Mouse (Mus musculus) CD4-positive, CD25-positive, alpha-beta regulatory T cell, adult 2 months (primary cell): ENCODE measurements around the gene Pramel6.
"Not testable (repeated sequence)": the region's sequence is repeated elsewhere in the genome, so short reads cannot be mapped to it uniquely, and the experiment has no call there.

ENCODE experiments used
- DNase-seq: peaks from one replicate; pipeline ENCODE4 v3.0.0-alpha.2; 2012; ENCODE audit warnings: low read depth, low spot score

Gene Pramel6

DNA sequence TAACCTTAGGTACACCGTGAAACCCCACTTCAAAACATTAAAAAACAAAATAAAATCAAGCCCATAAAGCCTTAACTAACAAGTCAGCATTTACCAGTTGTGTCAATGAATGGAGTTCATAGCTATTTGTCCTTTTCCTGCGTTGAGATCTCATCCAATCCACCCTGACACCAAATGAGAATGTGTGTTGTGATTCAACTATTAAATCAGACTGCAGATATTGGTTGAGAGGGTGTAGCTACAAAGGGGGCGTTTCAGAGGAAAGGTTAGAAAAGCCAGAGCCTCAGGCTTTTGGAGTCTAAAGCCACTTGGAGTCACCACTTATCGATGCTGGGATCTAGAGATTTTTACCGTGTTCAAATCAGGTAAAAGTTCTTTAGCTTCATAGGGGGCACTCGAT is at the start of gene Pramel6:
Gene Pramel6 (plus strand): TSS at position 301 of the 400 bp plus-strand sequence.
- DNase-seq: no peak

DNA sequence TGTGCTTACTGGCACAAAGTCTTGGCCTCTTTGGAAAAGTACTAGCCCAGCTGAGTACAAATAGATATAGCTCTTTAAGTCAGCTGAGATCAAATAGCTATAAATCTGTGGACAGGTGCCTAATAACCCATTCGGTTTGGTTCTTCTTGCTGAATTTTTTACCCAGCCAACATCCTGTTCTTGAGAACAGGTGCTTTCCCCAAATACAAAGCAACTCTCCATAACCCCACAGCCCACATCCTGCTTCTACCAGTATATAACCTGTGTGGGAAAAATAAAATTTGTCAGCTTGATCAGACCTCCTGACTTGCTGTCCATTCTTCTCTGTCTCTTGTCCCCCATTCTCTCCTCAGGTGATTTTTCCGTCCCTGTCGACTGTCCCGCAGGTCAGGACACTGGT is 44.6 kb upstream of the Pramel6 start:
- no peak for DNase-seq

DNA sequence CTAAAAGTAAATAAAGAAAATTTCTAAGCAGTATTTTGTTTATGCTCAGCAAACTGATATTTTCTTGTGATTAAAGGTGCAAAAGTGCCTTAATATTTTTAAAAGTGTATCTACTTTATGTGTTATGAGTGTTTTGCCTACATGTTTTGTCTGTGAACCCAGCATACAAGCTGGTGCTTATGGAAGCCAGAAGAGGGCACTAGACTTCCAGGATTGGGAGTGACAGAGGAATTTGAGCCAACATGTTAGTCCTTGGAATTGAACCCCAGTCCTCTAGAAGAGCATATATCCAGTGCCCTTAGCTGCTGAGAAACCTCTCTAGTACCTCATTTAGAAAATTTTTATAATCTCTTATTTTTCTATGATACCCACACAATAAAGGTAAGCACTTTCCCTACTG is 26.2 kb upstream of the Pramel6 start:
- DNase-seq: no peak

DNA sequence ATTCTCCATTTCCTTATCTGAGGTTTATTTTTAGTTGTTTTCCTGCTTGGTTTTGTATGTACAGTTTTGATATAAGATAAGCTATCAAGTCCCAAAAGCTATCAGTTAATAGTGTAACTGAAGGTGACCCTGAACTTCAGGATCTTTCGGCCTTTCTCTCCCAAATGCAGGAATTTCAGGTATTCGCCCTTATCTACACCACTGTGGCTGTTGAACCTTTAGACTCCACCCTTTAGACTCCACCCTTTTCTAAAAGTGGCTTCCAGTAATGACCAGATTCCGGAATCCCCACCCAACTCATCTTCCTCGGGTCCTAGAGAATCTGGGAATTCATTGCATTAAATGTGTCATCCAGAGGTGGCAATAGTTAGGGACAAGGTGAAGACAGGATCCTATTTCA is 25.2 kb upstream of the Pramel6 start:
- no peak for DNase-seq

DNA sequence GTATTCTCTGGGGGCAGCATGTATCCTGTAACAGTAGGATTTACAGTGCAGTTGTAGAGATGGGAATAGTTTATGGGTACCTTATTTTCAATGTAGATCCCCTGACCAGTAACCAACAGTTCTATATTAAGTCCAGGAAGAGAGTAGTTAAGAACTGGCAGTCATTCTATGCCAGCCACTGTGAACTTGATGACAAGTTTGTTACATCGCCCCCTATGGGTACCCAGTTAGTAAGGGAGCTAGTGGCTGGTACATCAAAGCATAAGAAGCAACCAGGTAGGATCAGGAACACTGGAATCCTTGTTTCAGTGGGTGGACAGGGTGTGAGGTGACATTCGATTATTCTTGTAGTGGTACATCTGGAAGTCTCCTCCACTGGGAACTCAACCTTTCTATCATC is 24.1 kb upstream of the Pramel6 start:
- DNase-seq: no peak

DNA sequence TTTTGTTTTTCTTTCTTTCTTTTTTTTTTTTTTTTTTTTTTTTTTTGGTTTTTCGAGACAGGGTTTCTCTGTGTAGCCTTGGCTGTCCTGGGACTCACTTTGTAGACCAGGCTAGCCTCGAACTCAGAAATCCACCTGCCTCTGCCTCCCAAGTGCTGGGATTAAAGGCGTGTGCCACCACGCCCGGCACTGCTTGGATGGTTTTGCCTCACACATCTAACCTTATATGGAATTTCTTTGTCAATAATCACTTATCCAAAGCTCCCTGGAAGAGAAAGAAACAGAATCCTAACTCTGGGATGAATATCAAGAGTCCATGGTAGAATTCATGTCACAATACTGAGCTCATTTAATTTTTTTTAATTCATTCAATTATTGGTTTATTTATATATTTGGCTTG is 9.4 kb upstream of the Pramel6 start, which contains the start of gene Pramel7:
Gene Pramel7 (minus strand): TSS at position 101 of the 400 bp plus-strand sequence.
- not testable (repeated sequence) for DNase-seq

DNA sequence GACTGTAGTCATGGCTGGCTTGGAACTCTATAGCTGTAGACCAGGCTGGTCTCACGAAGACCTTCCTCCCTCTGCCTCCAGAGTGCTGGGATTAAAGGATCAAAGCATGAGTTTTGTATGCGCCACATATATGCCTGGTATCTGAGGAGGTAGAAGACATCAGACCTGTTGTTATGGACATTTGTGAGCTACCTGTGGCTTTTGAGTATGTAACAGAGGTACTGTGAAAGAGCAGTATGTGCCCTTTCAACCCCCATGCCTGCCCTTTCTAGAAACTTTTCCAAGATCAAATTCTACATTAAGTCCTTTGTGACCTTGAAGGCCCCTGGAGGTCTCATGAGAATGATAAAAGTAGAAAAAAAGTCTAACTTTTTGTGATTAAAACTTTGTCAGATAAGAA is 8.7 kb downstream of the Pramel6 start:
- no peak for DNase-seq

DNA sequence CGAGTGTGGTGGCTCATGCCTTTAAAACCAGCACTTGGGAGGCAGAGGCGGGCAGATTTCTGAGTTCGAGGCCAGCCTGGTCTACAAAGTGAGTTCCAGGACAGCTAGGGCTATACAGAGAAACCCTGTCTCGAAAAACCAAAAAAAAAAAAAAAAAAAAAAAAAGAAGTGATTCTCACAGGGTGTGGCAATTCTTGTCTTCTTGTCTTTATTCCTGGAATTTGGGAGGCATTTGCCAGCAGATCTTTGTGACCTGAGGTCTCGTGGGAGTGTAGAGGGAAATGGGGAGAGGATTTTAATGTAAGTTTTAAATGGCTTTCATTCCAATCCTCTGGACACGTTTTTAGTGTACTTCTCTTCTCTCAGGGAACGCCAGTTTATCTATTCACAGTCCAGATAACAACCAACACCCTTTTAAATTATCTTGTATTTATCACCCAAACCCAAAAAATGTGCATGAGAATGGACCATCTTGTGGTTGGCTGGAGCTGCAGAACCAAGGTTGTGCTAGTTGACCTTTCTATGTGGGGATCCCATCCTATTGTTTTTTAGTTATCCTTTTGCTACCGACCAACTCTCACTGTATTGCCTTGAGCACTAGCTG is 9.2 kb downstream of the Pramel6 start:
- DNase-seq: no peak

DNA sequence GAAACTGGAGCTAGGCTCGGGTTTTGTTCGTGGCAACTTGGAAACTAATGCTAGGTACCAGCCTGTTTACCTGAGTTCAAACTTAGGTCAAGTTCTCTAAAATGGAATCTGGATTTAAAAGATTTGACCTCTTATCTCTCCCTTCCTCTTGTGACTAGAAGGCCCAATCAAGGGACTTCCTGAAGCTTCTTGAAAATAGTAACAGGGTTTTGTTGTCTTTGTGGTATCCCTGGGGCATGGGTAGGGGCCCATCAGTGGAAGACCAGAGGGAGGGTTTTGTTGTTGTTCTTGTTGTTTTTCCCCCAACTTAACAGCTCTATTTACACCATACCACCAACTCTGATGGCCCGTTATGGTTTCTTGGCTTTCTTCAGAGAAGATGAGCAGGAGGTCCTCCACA is 10.2 kb downstream of the Pramel6 start:
- no peak for DNase-seq

DNA sequence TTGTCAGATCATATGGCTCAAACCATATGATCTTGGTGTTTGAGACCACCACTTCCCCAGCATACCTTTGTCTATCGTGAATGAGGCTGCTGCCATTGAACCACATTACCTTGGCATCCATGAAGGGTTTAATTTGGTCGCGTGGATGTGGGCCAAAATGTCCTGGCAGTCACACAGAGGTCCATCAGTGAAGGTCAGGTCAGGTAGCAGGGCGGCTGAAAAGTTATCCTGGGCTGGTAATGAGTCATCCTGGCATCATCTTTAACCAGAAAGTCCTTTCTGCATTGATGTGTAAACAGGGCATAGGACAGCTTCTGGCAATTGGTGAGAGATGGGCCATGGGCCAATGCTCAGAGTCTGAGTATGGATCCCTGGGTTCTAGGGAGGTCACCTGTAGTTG is 14.3 kb downstream of the Pramel6 start:
- no peak for DNase-seq

DNA sequence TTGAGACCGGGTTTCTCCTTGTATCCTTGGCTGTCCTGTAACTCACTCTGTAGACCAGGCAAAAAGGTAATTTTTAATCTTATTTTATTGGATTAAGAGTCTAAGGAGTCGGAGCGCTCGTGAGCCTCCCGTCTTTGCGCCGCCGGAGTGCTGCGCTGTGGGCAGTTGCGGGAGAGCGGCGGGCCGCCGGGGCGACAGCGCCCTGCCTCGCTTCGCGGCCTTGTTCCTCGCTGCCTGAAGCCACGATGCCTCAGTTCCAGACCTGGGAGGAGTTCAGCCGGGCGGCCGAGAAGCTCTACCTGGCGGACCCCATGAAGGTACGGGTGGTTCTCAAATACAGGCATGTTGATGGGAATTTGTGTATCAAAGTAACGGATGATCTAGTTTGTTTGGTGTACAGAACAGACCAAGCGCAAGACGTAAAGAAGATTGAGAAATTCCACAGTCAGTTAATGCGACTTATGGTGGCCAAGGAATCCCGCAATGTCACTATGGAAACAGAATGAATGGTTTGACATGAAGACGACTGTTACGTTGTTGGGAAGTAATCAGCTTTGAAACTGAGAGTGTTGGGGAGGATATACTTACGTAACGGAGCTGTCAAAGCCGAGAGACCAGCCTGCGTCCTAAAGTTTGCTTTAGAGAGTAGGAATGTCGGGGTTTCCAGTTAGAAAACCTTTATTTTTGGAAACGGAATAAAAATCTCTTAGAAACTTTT is 19.7 kb downstream of the Pramel6 start:
- DNase-seq: not testable (repeated sequence)

DNA sequence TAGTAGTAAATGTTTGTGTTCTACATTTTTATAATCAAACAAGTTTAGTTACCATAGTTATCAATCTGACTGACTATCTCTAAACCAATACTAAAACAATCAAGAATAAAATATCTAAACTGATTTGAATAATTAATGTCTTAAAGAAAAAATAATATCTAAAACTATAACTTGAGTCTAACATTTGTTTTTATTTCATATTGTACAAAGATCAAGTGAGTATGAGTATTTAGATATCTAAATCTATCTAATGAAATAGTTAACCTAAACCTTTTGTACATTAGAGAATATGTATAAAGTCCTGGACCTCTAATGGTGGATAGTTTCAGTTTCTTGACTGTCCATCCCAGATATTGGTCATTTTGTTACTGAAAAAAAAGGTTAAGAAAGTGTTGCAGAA is 25.1 kb downstream of the Pramel6 start, which contains the start of gene Olfr153:
Gene Olfr153 (plus strand): TSS at position 301 of the 400 bp plus-strand sequence.
- no peak for DNase-seq

DNA sequence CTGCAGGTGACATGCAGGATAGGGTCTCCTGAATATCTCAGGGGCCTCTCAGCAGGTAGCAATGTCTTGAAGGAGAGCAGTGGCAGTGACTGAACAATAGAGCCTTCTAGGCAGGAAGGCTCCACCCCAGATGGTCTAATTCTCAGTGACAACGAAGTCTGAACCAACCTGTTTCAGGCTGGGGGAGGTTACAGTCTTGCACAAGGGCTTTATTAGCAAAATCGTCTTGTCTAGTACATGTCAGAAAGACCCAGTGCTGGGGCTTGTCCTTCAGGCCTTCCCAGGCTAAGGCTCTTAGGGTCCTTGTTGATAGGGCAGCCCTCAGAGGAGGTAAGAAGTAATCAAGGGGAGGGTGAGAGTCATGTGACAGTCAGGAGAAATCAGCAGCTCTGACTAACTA is 28.5 kb downstream of the Pramel6 start:
- DNase-seq: no peak

DNA sequence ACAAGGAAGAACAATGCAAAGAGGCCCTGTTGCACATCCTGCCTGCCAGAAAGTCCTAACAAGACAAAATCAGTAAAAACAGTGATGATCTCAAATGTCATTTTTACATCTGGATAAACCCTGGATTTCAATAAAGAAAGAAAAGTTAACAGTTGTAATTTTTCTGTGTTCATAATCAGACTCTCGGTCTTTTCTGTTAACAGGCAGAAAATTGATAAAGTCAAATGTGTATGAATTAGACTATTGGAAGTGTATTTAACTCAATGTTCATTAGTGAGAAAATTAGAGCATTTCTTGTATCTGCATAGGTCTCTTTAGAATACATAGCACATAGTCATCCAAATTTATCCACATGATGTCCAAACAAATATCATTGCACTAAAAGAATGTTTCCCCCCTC is 39.1 kb downstream of the Pramel6 start, which contains the start of gene Olfr1128:
Gene Olfr1128 (minus strand): TSS at position 101 of the 400 bp plus-strand sequence.
- no peak for DNase-seq
